Mouse (Mus musculus): ENCODE data around the gene Snx6. TPM values are rescaled to one million over a fixed set of nuclear protein-coding genes. Genes with fewer than 3 reads are reported as not detected.
"Not testable (repeated sequence)": the region's sequence is repeated elsewhere in the genome, so short reads cannot be mapped to it uniquely, and the experiment has no call there.

Snx6 gene
- polyA plus RNA-seq, 1 experiment from 2014 or later, result 110 TPM

- not testable (repeated sequence) for H3K9me3 ChIP-seq; H3K4me3 ChIP-seq; H3K4me2 ChIP-seq; H3K36me3 ChIP-seq; H3K27ac ChIP-seq (replicated peaks); H3K9ac ChIP-seq; H3K27me3 ChIP-seq (replicated peaks); H3K4me1 ChIP-seq
- peak; percentile 92 for ATAC-seq (ENCODE audit: extremely low read depth, insufficient number of reproducible peaks, low FRiP score, low TSS enrichment)
- no CpG with 5 or more reads among the region's 56 CpGs for WGBS
Measured at GRCm38 (mm10) chr12:54729140-54730059, 66.1 kb downstream of the Snx6 start.

- H3K9me3 ChIP-seq; H3K27ac ChIP-seq (replicated peaks); H3K9ac ChIP-seq; H3K4me2 ChIP-seq; H3K36me3 ChIP-seq; H3K4me1 ChIP-seq; H3K4me3 ChIP-seq; H3K27me3 ChIP-seq (replicated peaks): not testable (repeated sequence)
- ATAC-seq (ENCODE audit: extremely low read depth, insufficient number of reproducible peaks, low FRiP score, low TSS enrichment), result peak; percentile 84
- WGBS, result no CpG with 5 or more reads among the region's 56 CpGs
Measured at GRCm38 (mm10) chr12:54718871-54719786, 76.4 kb downstream of the Snx6 start.

- not testable (repeated sequence) for H3K4me1 ChIP-seq; H3K36me3 ChIP-seq; H3K9ac ChIP-seq; H3K27ac ChIP-seq (replicated peaks); H3K4me2 ChIP-seq; H3K27me3 ChIP-seq (replicated peaks); H3K4me3 ChIP-seq; H3K9me3 ChIP-seq; ATAC-seq (ENCODE audit: extremely low read depth, insufficient number of reproducible peaks, low FRiP score, low TSS enrichment)
- 65% methylated on average over 7 of the region's 11 CpGs for WGBS
Measured at GRCm38 (mm10) chr12:54717516-54717915, 78.0 kb downstream of the Snx6 start.

- not testable (repeated sequence) for H3K9me3 ChIP-seq; H3K4me1 ChIP-seq; H3K27ac ChIP-seq (replicated peaks); H3K36me3 ChIP-seq; H3K4me2 ChIP-seq; H3K9ac ChIP-seq; H3K27me3 ChIP-seq (replicated peaks); H3K4me3 ChIP-seq
- 0% methylated on average over 5 of the region's 48 CpGs for WGBS
- ATAC-seq (ENCODE audit: extremely low read depth, insufficient number of reproducible peaks, low FRiP score, low TSS enrichment), result peak; percentile 62
Measured at GRCm38 (mm10) chr12:54713822-54714626, 81.5 kb downstream of the Snx6 start.

GRCm38 (mm10) chr12:54710494-54710879, 85.0 kb downstream of the Snx6 start:
- H3K27me3 ChIP-seq (replicated peaks); H3K4me2 ChIP-seq; H3K36me3 ChIP-seq; H3K4me3 ChIP-seq; H3K9me3 ChIP-seq; H3K9ac ChIP-seq; H3K4me1 ChIP-seq: not testable (repeated sequence)
- peak overlapping the region; percentile 62; the same call in 1 of the 2 replicates for H3K27ac ChIP-seq (replicated peaks)
- WGBS, result 0% methylated on average over 4 of the region's 8 CpGs
- peak; percentile 57 for ATAC-seq (ENCODE audit: extremely low read depth, insufficient number of reproducible peaks, low FRiP score, low TSS enrichment)

GRCm38 (mm10) chr12:54709691-54710493, 85.6 kb downstream of the Snx6 start:
- H3K9me3 ChIP-seq; H3K36me3 ChIP-seq; H3K4me1 ChIP-seq; H3K9ac ChIP-seq; H3K27ac ChIP-seq (replicated peaks); H3K27me3 ChIP-seq (replicated peaks): not testable (repeated sequence)
- Histone ChIP-seq H3K4me2 (peak overlapping the region; percentile 40; the same call in 1 of the 2 replicates), H3K4me3 (peak overlapping the region; percentile 35)
- WGBS, result 0% methylated on average over 8 of the region's 44 CpGs
- peak; percentile 52 for ATAC-seq (ENCODE audit: extremely low read depth, insufficient number of reproducible peaks, low FRiP score, low TSS enrichment)

- no peak for ATAC-seq (ENCODE audit: extremely low read depth, insufficient number of reproducible peaks, low FRiP score, low TSS enrichment)
- Histone ChIP-seq H3K9me3 (no peaks in the 10 kb centered on the region), H3K9ac (peak overlapping the region; percentile 37; the same call in 1 of the 2 replicates), H3K4me3 (no peak overlapping the region), H3K4me1 (peaks cover 7% of the 10 kb centered on the region), H3K27ac (replicated peaks) (no peak overlapping the region), H3K27me3 (replicated peaks) (no peaks in the 10 kb centered on the region), H3K36me3 (no peaks in the 10 kb centered on the region), H3K4me2 (no peak overlapping the region)
- WGBS, result 70% methylated on average over 7 of the region's 7 CpGs
Measured at GRCm38 (mm10) chr12:54699394-54699793, 96.1 kb downstream of the Snx6 start.

- no peaks in the 10 kb centered on the region for H3K36me3 ChIP-seq
- H3K27me3 ChIP-seq (replicated peaks), result no peaks in the 10 kb centered on the region
- H3K9ac ChIP-seq, result 0 out of 2 replicates have a peak overlapping the region, but pooled peaks have one; percentile 37
- H3K4me3 ChIP-seq, result no peak overlapping the region
- 47% methylated on average over 6 of the region's 6 CpGs for WGBS
- no peak overlapping the region for H3K4me2 ChIP-seq
- no peaks in the 10 kb centered on the region for H3K9me3 ChIP-seq
- ATAC-seq (ENCODE audit: extremely low read depth, insufficient number of reproducible peaks, low FRiP score, low TSS enrichment), result no peak
- peaks cover 10% of the 10 kb centered on the region for H3K4me1 ChIP-seq
- H3K27ac ChIP-seq (replicated peaks), result peak overlapping the region; percentile 52
Measured at GRCm38 (mm10) chr12:54697791-54698250, 97.7 kb downstream of the Snx6 start.

- peak overlapping the region; percentile 52 for H3K27ac ChIP-seq (replicated peaks)
- H3K9ac ChIP-seq, result no peak overlapping the region
- H3K36me3 ChIP-seq, result peaks cover 7% of the 10 kb centered on the region
- H3K9me3 ChIP-seq, result no peaks in the 10 kb centered on the region
- H3K4me1 ChIP-seq, result peaks cover 10% of the 10 kb centered on the region
- H3K4me3 ChIP-seq, result no peak overlapping the region
- ATAC-seq (ENCODE audit: extremely low read depth, insufficient number of reproducible peaks, low FRiP score, low TSS enrichment), result no peak
- H3K4me2 ChIP-seq, result peak overlapping the region; percentile 87; the same call in 1 of the 2 replicates
- WGBS, result 5% methylated on average over 7 of the region's 7 CpGs
- no peaks in the 10 kb centered on the region for H3K27me3 ChIP-seq (replicated peaks)
Measured at GRCm38 (mm10) chr12:54697003-54697597, 98.4 kb downstream of the Snx6 start.

Data from heart, embryonic 13.5 days (tissue).